Mouse (Mus musculus): Measurements from ENCODE around the gene Rab11fip5.

The Rab11fip5 gene

GRCm38 (mm10) chr6:85314064-85314798 lies 60.2 kb downstream of the Rab11fip5 start:
- in situ Hi-C loops (cut with MseI, MboI) = no loop called here

- in situ Hi-C loops (cut with MseI, MboI) = no loop called here
Measured at GRCm38 (mm10) chr6:85307894-85308293, 66.5 kb downstream of the Rab11fip5 start.

GRCm38 (mm10) chr6:85306375-85306774 lies 68.1 kb downstream of the Rab11fip5 start:
- in situ Hi-C loops (cut with MseI, MboI) = no loop called here

- in situ Hi-C loops (cut with MseI, MboI) = no loop called here
Measured at GRCm38 (mm10) chr6:85305826-85306225, 68.6 kb downstream of the Rab11fip5 start.

GRCm38 (mm10) chr6:85304966-85305365 lies 69.5 kb downstream of the Rab11fip5 start:
- in situ Hi-C loops (cut with MseI, MboI) = no loop called here

GRCm38 (mm10) chr6:85302326-85303055 lies 71.9 kb downstream of the Rab11fip5 start:
- in situ Hi-C loops (cut with MseI, MboI) = no loop called here

- in situ Hi-C loops (cut with MseI, MboI) = no loop called here
Measured at GRCm38 (mm10) chr6:85295384-85296167, 78.9 kb downstream of the Rab11fip5 start.

- in situ Hi-C loops (cut with MseI, MboI) = no loop called here
Measured at GRCm38 (mm10) chr6:85294004-85294379, 80.4 kb downstream of the Rab11fip5 start.

- in situ Hi-C loops (cut with MseI, MboI) = no loop called here
Measured at GRCm38 (mm10) chr6:85293255-85294003, 81.0 kb downstream of the Rab11fip5 start.

- in situ Hi-C loops (cut with MseI, MboI) = no loop called here
Measured at GRCm38 (mm10) chr6:85290869-85291824, 83.3 kb downstream of the Rab11fip5 start.

- in situ Hi-C loops (cut with MseI, MboI) = no loop called here
Measured at GRCm38 (mm10) chr6:85288193-85288857, 86.1 kb downstream of the Rab11fip5 start.

- in situ Hi-C loops (cut with MseI, MboI) = no loop called here
Measured at GRCm38 (mm10) chr6:85286283-85287047, 88.0 kb downstream of the Rab11fip5 start.

Measured in mouse trophoblast stem cell (cell line).